Mouse (Mus musculus): ENCODE measurements around the gene Slc16a6.

Gene Slc16a6

DNA sequence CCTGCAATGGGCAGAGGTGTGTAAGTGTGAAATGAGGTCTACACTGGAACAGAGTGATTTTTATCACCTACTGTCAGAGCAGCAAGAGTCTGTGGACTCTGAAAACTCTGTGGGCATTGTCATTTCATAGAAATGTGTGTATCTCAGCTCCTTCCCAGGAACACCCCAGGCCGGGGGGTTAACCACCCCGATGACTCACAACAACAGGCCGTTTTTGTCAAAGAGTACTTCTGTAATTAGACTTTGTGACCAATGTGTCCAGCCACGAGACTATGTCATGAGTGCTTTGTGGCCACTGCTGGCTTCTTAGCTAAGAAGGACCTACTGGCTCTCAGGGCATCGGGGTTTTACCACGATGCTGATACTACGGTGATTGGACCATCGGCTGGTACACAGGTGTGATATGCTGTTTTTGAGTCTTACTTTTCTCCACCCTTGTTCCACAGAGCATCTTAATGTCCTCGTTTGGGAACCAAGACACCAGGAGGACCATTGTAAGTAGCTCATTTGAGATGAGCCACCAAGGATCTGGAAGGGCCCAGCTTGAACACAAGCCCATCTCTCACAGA is 55.8 kb downstream of the Slc16a6 start:
- TF ChIP-seq GATA4 (IDR thresholded peaks at IDR 0.05; ENCODE audit: insufficient replicate concordance, low read length), result no peak

DNA sequence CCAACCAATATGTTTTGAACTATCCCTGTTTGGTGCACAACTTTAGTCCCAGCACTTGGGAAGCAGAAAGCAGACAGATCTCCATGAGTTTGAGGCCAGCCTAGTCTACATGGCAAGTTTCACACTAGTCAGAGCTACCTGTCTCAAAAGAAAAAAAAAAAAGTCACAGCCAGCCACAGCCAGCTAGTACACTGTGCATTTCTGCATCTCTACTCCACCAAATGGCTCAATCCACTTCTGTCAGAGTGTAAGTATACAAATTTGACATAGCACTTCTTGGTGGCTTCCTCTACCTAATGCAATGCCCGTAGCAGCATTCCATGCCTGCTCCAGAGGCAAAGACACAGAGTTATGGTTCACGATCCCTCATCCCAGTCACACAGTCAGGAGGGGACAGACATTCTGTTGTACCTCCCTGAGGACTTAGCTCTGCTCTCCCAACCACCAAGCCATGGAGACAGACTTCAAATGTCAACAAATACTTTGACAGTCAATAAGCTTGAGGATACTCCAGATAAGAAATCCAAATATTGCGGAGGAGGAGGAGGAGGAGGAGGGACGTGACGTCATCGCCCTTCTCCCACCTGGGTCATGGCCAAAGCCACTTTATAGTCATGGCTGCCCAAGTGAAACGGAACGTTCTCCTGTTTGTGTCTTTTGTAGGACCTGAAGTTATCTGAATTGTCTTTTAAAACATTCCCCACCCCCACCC is 56.5 kb downstream of the Slc16a6 start:
- no peak for TF ChIP-seq GATA4 (IDR thresholded peaks at IDR 0.05; ENCODE audit: insufficient replicate concordance, low read length)

DNA sequence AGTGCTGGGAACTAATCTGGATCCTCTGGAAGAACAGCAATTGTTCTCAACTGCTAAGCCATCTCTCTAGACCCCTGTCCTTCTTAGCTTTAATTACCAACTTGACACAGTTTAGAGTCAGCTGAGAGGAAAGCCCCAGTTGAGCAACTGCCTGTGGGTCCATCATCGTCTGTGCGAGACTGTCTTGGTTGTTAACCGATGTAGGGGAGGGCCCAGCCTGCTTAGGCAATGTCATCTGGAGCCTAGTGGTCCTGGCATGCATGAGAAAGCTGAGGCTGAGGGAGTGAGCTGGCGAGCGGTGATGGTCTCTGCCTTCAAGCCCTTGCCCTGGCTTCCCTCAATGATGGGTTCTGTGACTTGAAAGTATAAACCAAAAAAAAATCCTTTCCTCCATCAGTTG is 58.6 kb downstream of the Slc16a6 start:
- TF ChIP-seq GATA4 (IDR thresholded peaks at IDR 0.05; ENCODE audit: insufficient replicate concordance, low read length), result no peak

DNA sequence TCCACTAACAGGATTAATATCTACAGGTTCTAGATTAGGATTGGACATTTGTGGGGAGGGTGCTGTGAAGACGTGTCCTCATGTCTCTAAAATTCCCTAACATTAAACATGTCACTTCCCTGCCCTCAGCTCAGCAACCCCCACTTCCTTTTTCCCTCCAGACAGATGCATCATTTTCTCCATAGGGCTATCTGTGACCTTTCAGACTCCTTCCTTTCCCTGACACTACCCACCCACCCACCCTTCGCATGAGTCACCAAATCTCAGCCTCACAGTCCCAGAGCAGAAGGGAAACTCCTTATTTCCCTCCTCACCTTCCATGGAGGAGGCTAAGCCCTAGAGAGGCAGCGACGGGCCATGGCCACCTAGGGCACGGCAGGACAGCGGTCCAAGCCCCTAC is 59.8 kb downstream of the Slc16a6 start, which contains the start of gene 9930022D16Rik:
9930022D16Rik (plus strand) TSS at position 301 of the 400 bp plus-strand sequence.
- TF ChIP-seq GATA4 (IDR thresholded peaks at IDR 0.05; ENCODE audit: insufficient replicate concordance, low read length), result no peak

DNA sequence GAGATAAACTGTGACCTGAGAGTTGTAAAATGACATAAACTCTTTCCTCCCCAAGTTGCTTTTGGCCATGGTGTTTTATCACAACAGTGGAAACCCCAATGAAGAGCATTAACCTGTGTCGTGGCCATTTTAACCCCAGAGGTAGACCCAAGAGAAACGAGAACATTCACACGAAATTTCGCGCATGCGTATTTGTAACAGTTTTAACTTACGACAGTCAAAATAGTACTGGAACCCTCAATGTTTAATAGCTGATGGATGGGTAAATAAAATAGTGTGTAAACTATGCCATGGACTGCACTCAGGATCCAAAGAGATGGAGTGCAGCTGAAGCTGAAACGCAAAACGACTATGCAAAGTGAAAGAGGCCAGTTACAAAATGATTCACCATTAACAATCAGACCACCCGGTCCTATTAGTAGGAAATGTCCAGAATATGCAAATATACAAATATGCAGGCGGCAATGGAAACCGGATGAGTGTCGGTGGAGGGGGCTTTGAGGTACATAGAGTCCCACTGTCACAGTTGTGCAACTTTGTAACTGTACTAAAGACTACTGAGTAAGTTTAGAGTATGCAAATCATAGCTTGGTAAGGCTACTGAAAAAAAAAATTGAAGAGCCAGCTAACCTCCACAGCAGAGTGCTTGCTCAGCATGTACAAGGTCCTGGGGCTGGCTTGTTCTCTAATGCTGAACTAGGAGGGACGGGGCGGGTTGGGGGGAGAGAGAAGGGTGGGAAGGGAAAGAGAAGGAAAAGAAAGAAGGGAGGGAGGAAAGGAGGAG is 63.0 kb downstream of the Slc16a6 start:
- TF ChIP-seq GATA4 (IDR thresholded peaks at IDR 0.05; ENCODE audit: insufficient replicate concordance, low read length), result no peak

DNA sequence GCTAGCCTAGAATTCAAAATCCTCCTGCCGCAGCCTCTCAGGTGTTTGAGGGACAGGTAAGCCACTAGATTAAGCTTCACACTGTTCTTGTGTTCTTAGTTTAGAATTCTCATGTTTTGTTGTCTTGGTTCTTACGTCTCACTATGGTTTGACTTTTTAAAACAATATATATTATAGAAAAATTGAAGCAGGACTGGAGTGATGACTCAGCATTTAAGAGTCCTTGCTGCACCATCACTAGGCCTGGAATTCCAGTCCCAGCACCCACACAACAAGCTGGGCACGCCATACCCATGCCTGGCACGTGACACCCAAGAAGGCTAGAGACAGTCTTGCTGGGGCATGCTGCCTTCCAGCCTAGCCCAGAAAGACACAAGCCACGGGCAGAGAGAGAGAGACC is 67.0 kb downstream of the Slc16a6 start:
- TF ChIP-seq GATA4 (IDR thresholded peaks at IDR 0.05; ENCODE audit: insufficient replicate concordance, low read length), result no peak

All from liver, adult (tissue).